Mouse (Mus musculus) CH12.LX (cell line): ENCODE results near the gene Psma3. TPM values are rescaled to one million over a fixed set of nuclear protein-coding genes. Genes with fewer than 3 reads are reported as not detected.

Experiments
- DNase-seq: peaks from one replicate; pipeline ENCODE4 v3.0.0-alpha.2; 2013; ENCODE audit errors: extremely low read depth
- H3K27ac ChIP-seq: 2 replicates; pipeline ENCODE4 v1.5.1; 2012; ENCODE audit warnings: low read depth, mild to moderate bottlenecking, control low read depth, moderate library complexity; ENCODE audit not compliant: insufficient read depth
- H3K27me3 ChIP-seq: replicated peaks from 2 replicates; pipeline ENCODE3; 2012; ENCODE audit warnings: inconsistent platforms
- H3K36me3 ChIP-seq, 2 experiments: replicated peaks in 1 of 2; 2 replicates each; pipeline versions ENCODE3 to v1.6.1; 2012; ENCODE audit warnings: inconsistent platforms in 1 of 2, low read length in 1 of 2, mild to moderate bottlenecking in 1 of 2, mixed read lengths in 1 of 2, moderate library complexity in 1 of 2; ENCODE audit not compliant: control insufficient read depth in 1 of 2, insufficient read depth in 1 of 2
- H3K4me1 ChIP-seq, 2 experiments: 2 replicates each; pipeline ENCODE4 v1.6.1; 2012; ENCODE audit warnings: inconsistent platforms in 1 of 2, moderate library complexity in 1 of 2; ENCODE audit not compliant: insufficient read depth in 2 of 2, control insufficient read depth in 1 of 2
- H3K4me2 ChIP-seq: 2 replicates; pipeline ENCODE4 v1.6.1; 2012; ENCODE audit warnings: low read depth, mild to moderate bottlenecking, control low read depth; ENCODE audit not compliant: poor library complexity, insufficient read depth, severe bottlenecking
- H3K4me3 ChIP-seq, 3 experiments: fragments of 150-350 bp in 1 of 3; sonication (generic) in 1 of 3; replicated peaks in 1 of 3; 2 replicates each; pipeline versions ENCODE3 to v1.5.1; 2011 to 2012; ENCODE audit warnings: low read depth in 2 of 3, low read length in 2 of 3, mild to moderate bottlenecking in 2 of 3, moderate library complexity in 2 of 3, control low read depth in 1 of 3, improper control_type of control experiment in 1 of 3, inconsistent platforms in 1 of 3, mixed read lengths in 1 of 3; ENCODE audit not compliant: poor library complexity in 1 of 3
- H3K79me2 ChIP-seq: replicated peaks from 2 replicates; pipeline ENCODE4 v1.6.1; 2012; ENCODE audit warnings: mild to moderate bottlenecking, moderate library complexity; ENCODE audit not compliant: control insufficient read depth, poor library complexity, insufficient read depth, severe bottlenecking; ENCODE audit errors: extremely low read depth
- H3K9ac ChIP-seq: 2 replicates; pipeline ENCODE4 v1.6.1; 2012; ENCODE audit warnings: low read depth, mild to moderate bottlenecking, control low read depth, moderate library complexity; ENCODE audit not compliant: insufficient read depth
- H3K9me3 ChIP-seq: replicated peaks from 2 replicates; pipeline ENCODE3; 2012; ENCODE audit warnings: low read length, inconsistent platforms, mixed read lengths
- ELF1 ChIP-seq: IDR thresholded peaks from 2 replicates; pipeline ENCODE4 v1.6.1; 2014; ENCODE audit warnings: low read depth, mild to moderate bottlenecking, inconsistent platforms, low read length, improper control_type of control experiment
- EP300 ChIP-seq: IDR thresholded peaks from 2 replicates; pipeline ENCODE4 v1.6.1; 2011; ENCODE audit warnings: low read length, improper control_type of control experiment
- HCFC1 ChIP-seq: IDR thresholded peaks from 2 replicates; pipeline ENCODE4 v1.6.1; 2012; ENCODE audit warnings: low read depth, mild to moderate bottlenecking, inconsistent platforms, low read length, improper control_type of control experiment
- IRF4 ChIP-seq: IDR thresholded peaks from 2 replicates; pipeline ENCODE4 v1.6.1; 2014; ENCODE audit warnings: low read depth, mild to moderate bottlenecking, inconsistent platforms, low read length, improper control_type of control experiment
- JUN ChIP-seq: IDR thresholded peaks from 2 replicates; pipeline ENCODE4 v1.6.1; 2011; ENCODE audit warnings: low read depth, mild to moderate bottlenecking, low read length, improper control_type of control experiment, moderate library complexity; ENCODE audit not compliant: insufficient read depth
- JUND ChIP-seq: conservative IDR thresholded peaks from 2 replicates; pipeline ENCODE4 v1.6.1; 2011; ENCODE audit warnings: low read depth, low read length, improper control_type of control experiment
- KAT2A ChIP-seq: IDR thresholded peaks from 2 replicates; pipeline ENCODE4 v1.6.1; 2012; ENCODE audit warnings: low read length, improper control_type of control experiment, inconsistent platforms; ENCODE audit not compliant: insufficient replicate concordance
- MAX ChIP-seq: IDR thresholded peaks from 2 replicates; pipeline ENCODE4 v1.6.1; 2011; ENCODE audit warnings: low read length, improper control_type of control experiment
- MAZ ChIP-seq: IDR thresholded peaks from 2 replicates; pipeline ENCODE4 v1.6.1; 2012; ENCODE audit warnings: low read depth, mild to moderate bottlenecking, inconsistent platforms, low read length, improper control_type of control experiment, moderate library complexity
- MYC ChIP-seq: IDR thresholded peaks from 2 replicates; pipeline ENCODE4 v1.6.1; 2011; ENCODE audit warnings: low read depth, mild to moderate bottlenecking, improper control_type of control experiment, low read length
- NELFE ChIP-seq: IDR thresholded peaks from 2 replicates; pipeline ENCODE4 v1.6.1; 2011; ENCODE audit warnings: low read depth, low read length, improper control_type of control experiment
- PAX5 ChIP-seq: IDR thresholded peaks from 2 replicates; pipeline ENCODE4 v1.6.1; 2012; ENCODE audit warnings: low read length, inconsistent platforms, mixed read lengths
- RAD21 ChIP-seq: IDR thresholded peaks from 2 replicates; pipeline ENCODE4 v1.6.1; 2011; ENCODE audit warnings: low read depth, mild to moderate bottlenecking, low read length, improper control_type of control experiment, moderate library complexity
- RCOR1 ChIP-seq: conservative IDR thresholded peaks from 2 replicates; pipeline ENCODE4 v1.6.1; 2012; ENCODE audit warnings: low read depth, mild to moderate bottlenecking, inconsistent platforms, low read length, improper control_type of control experiment
- SIN3A ChIP-seq: IDR thresholded peaks from 2 replicates; pipeline ENCODE4 v1.6.1; 2012; ENCODE audit warnings: low read length, improper control_type of control experiment, inconsistent platforms
- TBP ChIP-seq: conservative IDR thresholded peaks from 2 replicates; pipeline ENCODE4 v1.6.1; 2011; ENCODE audit warnings: low read depth, low read length, improper control_type of control experiment
- UBTF ChIP-seq: IDR thresholded peaks from 2 replicates; pipeline ENCODE4 v1.6.1; 2012; ENCODE audit warnings: low read depth, mild to moderate bottlenecking, inconsistent platforms, low read length, improper control_type of control experiment, moderate library complexity
- USF1 ChIP-seq: IDR thresholded peaks from 2 replicates; pipeline ENCODE4 v1.6.1; 2014; ENCODE audit warnings: low read depth, mild to moderate bottlenecking, inconsistent platforms, low read length, improper control_type of control experiment
- ZC3H11A ChIP-seq: IDR thresholded peaks from 2 replicates; pipeline ENCODE4 v1.6.1; 2012; ENCODE audit warnings: low read depth, mild to moderate bottlenecking, inconsistent platforms, low read length, improper control_type of control experiment
- ZKSCAN1 ChIP-seq: IDR thresholded peaks from 2 replicates; pipeline ENCODE4 v1.6.1; 2012; ENCODE audit warnings: low read depth, inconsistent platforms, low read length, improper control_type of control experiment, borderline replicate concordance
- ZNF384 ChIP-seq: IDR thresholded peaks from 2 replicates; pipeline ENCODE4 v1.6.1; 2012; ENCODE audit warnings: low read depth, low read length, improper control_type of control experiment, inconsistent platforms
- dilution Hi-C: fragments of 300-500 bp; cut with MboI; formaldehyde crosslinking; loops from 2 replicates; pipeline ENCODE4 v1.14.3; 2020; ENCODE audit warnings: low sequenced_read_pairs; ENCODE audit not compliant: extremely low pct_unique_long_range_greater_than_20kb, extremely low pct_ligation_motif_present
- in situ Hi-C: fragments of 300-500 bp; cut with MboI; formaldehyde crosslinking; loops from 3 replicates; pipeline ENCODE4 v1.14.3; 2019; ENCODE audit warnings: low sequenced_read_pairs, low pct_ligation_motif_present, low pct_unique_long_range_greater_than_20kb, mixed read lengths
- polyA plus RNA-seq: library from polyadenylated mRNA; unstranded; fragments of >175 nt; gene quantifications from 2 replicates; pipeline ENCODE4 v1.2.1, GENCODE M21; 2012; ENCODE audit warnings: low read depth; ENCODE audit not compliant: insufficient read length
- total RNA-seq, 2 experiments: library from RNA; depleted of rRNA; stranded (reverse); fragments of 300-350 nt in 1 of 2; fragments of >200 nt in 1 of 2; gene quantifications; 2 replicates each; pipeline ENCODE4 v1.2.3; 2012 to 2014

Psma3 gene
- total and polyA plus RNA-seq, 3 experiments = 271 to 538 (median 355) TPM

DNA sequence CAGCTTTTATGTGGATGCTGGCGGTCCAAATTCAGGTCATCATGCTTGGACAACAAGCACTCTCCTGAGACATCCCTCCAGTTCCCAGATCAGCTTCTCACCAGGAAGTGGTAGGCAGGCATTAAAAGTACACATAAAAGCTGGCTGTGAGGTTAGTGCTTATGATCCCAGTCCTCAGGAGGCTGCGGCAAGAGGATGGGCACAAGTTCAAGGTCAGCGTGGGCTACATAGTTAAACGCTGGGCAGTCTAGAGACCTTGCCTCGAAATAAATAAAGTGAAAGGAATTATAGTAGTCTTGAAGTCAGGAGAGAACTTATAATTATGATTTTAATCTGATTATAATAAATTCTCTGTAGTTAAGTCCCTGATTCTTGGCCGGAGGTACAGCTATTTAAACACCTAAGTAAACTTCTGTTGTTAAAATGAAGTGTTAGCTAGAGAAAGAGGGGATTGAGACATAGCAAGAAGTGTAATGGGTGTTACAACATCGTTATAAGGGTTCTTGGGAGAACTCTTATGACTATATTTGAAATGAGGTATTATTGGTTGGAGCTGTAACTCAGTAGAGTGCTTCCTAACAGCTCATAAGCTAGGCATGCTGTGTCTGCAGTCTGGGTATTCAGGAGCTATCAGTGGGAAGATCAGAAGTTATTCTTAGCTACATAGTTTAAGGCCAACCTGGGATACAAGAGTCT lies 10.6 kb downstream of the Psma3 start:
- no peak overlapping the region for H3K27ac ChIP-seq
- no peaks in the 10 kb centered on the region for H3K27me3 ChIP-seq
- no peak overlapping the region for H3K9ac ChIP-seq
- in situ Hi-C loops (no loop called here), dilution Hi-C loops (no loop called here)
- TF ChIP-seq RCOR1 (no peak), ZC3H11A (no peak), NELFE (no peak), ZKSCAN1 (no peak), USF1 (no peak), HCFC1 (no peak), SIN3A (no peak), EP300 (no peak), KAT2A (no peak), JUN (no peak), MYC (no peak), PAX5 (no peak), RAD21 (no peak), ELF1 (no peak), ZNF384 (no peak), JUND (no peak)
- H3K36me3 ChIP-seq = peaks cover 44 to 86% of the 10 kb centered on the region in 2 experiments
- H3K79me2 ChIP-seq = peaks cover 33% of the 10 kb centered on the region
- no peaks in the 10 kb centered on the region for H3K4me1 ChIP-seq
- no peak overlapping the region for H3K4me3 ChIP-seq
- H3K4me2 ChIP-seq = no peak overlapping the region
- no peak for DNase-seq
- H3K9me3 ChIP-seq = no peaks in the 10 kb centered on the region

GRCm38 (mm10) chr12:70997225-70997624 lies 22.8 kb downstream of the Psma3 start:
- peaks cover 6 to 22% of the 10 kb centered on the region in 2 experiments for H3K4me1 ChIP-seq
- no peak for DNase-seq
- no peak overlapping the region for H3K4me3 ChIP-seq
- H3K27me3 ChIP-seq = no peaks in the 10 kb centered on the region
- no peak for TF ChIP-seq RAD21
- no peak for TF ChIP-seq MAZ
- no peak for TF ChIP-seq USF1
- TF ChIP-seq MAX = no peak
- no peak for TF ChIP-seq TBP
- no peak for TF ChIP-seq UBTF
- no peak for TF ChIP-seq KAT2A
- no peak for TF ChIP-seq IRF4
- TF ChIP-seq, all 38 proteins: peak for 0
- no peak overlapping the region for H3K4me2 ChIP-seq
- no peak overlapping the region for H3K9ac ChIP-seq
- H3K79me2 ChIP-seq = no peaks in the 10 kb centered on the region
- peaks cover 18 to 62% of the 10 kb centered on the region in 2 experiments for H3K36me3 ChIP-seq
- H3K9me3 ChIP-seq = no peaks in the 10 kb centered on the region
- in situ Hi-C loops = no loop called here
- dilution Hi-C loops = no loop called here
- H3K27ac ChIP-seq = no peak overlapping the region
